Mouse (Mus musculus): ENCODE data around the gene Cmss1.

The Cmss1 gene

GRCm38 (mm10) chr16:57428977-57429376 lies 177.7 kb downstream of the Cmss1 start:
- DNase-seq (ENCODE audit: low read depth, low spot score): no peak

GRCm38 (mm10) chr16:57427516-57428285 lies 179.0 kb downstream of the Cmss1 start:
- no peak for DNase-seq (ENCODE audit: low read depth, low spot score)

- no peak for DNase-seq (ENCODE audit: low read depth, low spot score)
These were observed 180.0 kb downstream of the Cmss1 start for GRCm38 (mm10) chr16:57426680-57427079.

GRCm38 (mm10) chr16:57423001-57423800 lies 183.5 kb downstream of the Cmss1 start:
- no peak for DNase-seq (ENCODE audit: low read depth, low spot score)

GRCm38 (mm10) chr16:57421680-57422417 lies 184.8 kb downstream of the Cmss1 start:
- DNase-seq (ENCODE audit: low read depth, low spot score): no peak

- no peak for DNase-seq (ENCODE audit: low read depth, low spot score)
These were observed 185.7 kb downstream of the Cmss1 start for GRCm38 (mm10) chr16:57420773-57421556.

- DNase-seq (ENCODE audit: low read depth, low spot score): no peak
These were observed 186.8 kb downstream of the Cmss1 start for GRCm38 (mm10) chr16:57419881-57420280.

- DNase-seq (ENCODE audit: low read depth, low spot score): no peak
These were observed 187.3 kb downstream of the Cmss1 start for GRCm38 (mm10) chr16:57419332-57419731.

- DNase-seq (ENCODE audit: low read depth, low spot score): no peak
These were observed 188.7 kb downstream of the Cmss1 start for GRCm38 (mm10) chr16:57417955-57418354.

- no peak for DNase-seq (ENCODE audit: low read depth, low spot score)
These were observed 189.6 kb downstream of the Cmss1 start for GRCm38 (mm10) chr16:57417017-57417416.

- DNase-seq (ENCODE audit: low read depth, low spot score): peak; percentile 55
These were observed 190.6 kb downstream of the Cmss1 start for GRCm38 (mm10) chr16:57416049-57416448.

GRCm38 (mm10) chr16:57412766-57413165 lies 193.9 kb downstream of the Cmss1 start:
- no peak for DNase-seq (ENCODE audit: low read depth, low spot score)

GRCm38 (mm10) chr16:57403825-57404224 lies 202.8 kb downstream of the Cmss1 start:
- DNase-seq (ENCODE audit: low read depth, low spot score): no peak

- DNase-seq (ENCODE audit: low read depth, low spot score): no peak
These were observed 203.8 kb downstream of the Cmss1 start for GRCm38 (mm10) chr16:57402910-57403309.

- DNase-seq (ENCODE audit: low read depth, low spot score): no peak
These were observed 205.0 kb downstream of the Cmss1 start for GRCm38 (mm10) chr16:57401702-57402101.

- no peak for DNase-seq (ENCODE audit: low read depth, low spot score)
These were observed 207.1 kb downstream of the Cmss1 start for GRCm38 (mm10) chr16:57399566-57399965.

GRCm38 (mm10) chr16:57398387-57399214 lies 208.1 kb downstream of the Cmss1 start:
- DNase-seq (ENCODE audit: low read depth, low spot score): peak; percentile 76

GRCm38 (mm10) chr16:57397845-57398244 lies 208.8 kb downstream of the Cmss1 start:
- no peak for DNase-seq (ENCODE audit: low read depth, low spot score)

GRCm38 (mm10) chr16:57396249-57396648 lies 210.4 kb downstream of the Cmss1 start:
- no peak for DNase-seq (ENCODE audit: low read depth, low spot score)

- no peak for DNase-seq (ENCODE audit: low read depth, low spot score)
These were observed 213.5 kb downstream of the Cmss1 start for GRCm38 (mm10) chr16:57393161-57393560.

Measured in mesoderm, embryonic 11.5 days (tissue).